Mouse (Mus musculus): ENCODE data around the gene Slc30a3. TPM values are rescaled to one million over a fixed set of nuclear protein-coding genes. Genes with fewer than 3 reads are reported as not detected.
A peak's percentile ranks its signal among the peaks of the same experiment; 100 is the strongest.
"Not testable (repeated sequence)": the region's sequence is repeated elsewhere in the genome, so short reads cannot be mapped to it uniquely, and the experiment has no call there.

Gene Slc30a3
- total RNA-seq, 2 experiments from 2014 or later: 84.1 to 93.8 TPM

DNA sequence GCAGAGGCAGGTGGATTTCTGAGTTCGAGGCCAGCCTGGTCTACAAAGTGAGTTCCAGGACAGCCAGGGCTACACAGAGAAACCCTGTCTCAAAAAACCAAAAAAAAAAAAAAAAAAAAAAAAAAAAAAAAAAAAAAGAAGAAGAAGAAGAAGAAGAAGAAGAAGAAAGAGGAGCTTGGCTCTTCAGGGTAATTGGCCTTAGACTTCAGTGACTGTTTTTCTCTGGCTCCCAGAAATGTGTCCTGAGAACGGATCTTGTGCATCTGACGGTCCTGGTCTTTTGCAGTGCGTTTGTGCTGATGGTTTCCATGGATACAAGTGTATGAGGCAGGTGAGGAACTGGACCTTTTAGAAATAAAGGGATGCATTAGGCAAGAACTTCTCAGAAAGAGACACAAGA lies 54.3 kb downstream of the Slc30a3 start:
- DNase-seq (ENCODE audit: low spot score in 2 of 2): not testable (repeated sequence)

DNA sequence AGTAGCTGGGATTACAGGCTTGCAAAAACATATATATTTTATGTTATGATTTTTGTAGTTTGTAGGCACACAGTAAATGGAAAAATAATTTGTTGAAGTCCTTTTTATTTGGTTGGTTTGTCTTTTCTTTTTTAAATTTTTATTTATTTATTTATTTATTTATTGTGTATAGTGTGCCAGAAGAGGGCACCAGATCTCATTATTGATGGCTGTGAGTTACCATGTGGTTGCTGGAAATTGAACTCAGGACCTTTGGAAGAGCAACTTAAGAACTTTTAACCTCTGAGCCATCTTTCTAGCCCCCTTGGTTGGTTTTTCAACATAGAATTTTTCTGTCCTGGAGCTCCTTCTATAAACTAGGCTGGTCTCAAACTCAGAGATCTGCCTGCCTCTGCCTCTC lies 57.6 kb downstream of the Slc30a3 start:
- DNase-seq (ENCODE audit: low spot score in 2 of 2): no peak

DNA sequence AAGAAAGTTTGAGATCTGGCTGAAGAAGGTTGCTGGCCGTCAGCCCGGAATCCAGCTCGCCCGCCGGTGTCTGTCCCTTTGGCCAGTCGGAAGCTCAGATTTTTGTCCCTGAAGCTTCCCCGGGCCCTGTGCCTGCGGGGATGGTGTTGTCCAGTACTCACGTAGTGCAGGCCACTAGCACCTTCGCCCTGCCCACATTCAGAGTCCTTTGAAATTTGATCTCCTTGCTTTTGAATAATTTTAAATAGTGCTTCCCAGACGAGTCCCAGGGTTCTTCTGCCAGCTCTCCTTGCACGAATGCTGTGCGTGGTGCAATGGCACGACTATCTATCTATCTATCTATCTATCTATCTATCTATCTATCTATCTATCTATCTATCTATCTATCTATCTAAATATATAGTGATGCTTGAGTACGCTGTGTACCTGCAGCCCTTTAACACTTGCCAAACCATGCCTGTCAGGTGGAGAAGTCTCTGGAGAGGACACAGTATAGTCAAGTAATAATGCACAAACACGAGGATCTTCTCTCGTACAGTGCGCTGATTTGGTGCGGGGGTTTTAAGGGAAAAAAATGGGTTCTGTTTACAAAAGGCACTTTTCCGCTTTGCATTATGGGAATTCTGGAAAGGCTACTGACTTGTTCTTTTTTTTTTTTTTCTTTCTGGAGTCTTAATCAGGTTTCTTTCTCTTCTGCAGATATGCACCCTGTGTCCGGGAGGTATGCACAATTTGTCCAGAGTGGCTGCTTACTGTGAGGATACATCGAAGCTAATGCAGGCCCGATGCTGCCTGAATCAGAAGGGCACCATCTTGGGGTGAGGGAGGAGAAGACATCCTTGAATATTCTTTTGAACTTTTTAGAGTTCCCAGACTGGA lies 59.0 kb downstream of the Slc30a3 start, which contains the start of gene Slc5a6:
Slc5a6 (minus strand) TSS at position 162 of the 879 bp plus-strand sequence.
- peak; percentile 14 to 58 for DNase-seq (ENCODE audit: low spot score in 2 of 2)

DNA sequence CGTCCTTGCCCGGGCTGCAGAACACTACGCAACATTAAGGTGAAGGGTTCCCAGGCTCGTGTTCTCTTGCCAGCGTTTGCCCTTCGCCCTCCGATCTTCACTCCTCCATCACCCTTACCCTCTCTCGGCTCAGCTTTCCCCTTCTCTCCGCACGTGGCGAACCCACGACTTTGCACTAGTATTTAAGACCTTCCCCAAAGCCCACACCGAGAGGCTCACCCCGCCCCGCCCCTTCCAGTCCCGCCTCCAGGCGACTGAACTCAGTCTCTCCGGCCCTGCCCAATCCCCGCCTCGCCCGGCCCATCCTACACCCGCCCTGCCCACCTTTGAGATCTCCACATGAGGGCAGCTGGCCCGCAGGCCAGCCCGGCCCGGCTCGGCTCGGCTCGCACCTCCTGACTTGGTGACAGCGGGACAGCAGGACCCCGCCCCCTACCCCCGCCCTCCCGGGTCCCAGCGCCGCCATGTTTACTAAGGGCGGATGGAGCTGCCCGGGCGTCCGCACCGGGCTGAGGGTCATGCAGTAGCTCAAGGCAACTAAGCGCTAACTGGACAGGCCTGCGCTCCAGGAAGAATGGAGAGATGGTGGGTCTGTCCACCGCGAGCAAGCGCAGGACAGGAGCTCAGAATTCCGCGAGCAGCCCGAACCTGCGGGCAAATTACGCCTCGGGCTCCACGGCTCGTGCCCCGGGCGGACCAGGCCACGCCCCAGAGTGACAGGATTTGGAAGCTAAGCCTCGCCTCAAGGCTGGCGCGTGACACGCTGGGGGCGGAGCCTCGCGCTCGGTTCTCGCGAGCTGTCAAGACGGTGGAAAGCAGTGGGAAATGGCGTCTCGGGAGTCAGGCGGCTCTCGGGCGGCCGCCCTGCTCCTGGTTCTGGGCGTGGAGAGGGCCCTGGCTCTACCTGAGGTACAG lies 59.9 kb downstream of the Slc30a3 start, which contains the start of gene Atraid:
Atraid (plus strand) TSS at position 465 of the 915 bp plus-strand sequence.
- peak; percentile 98 to 99 for DNase-seq (ENCODE audit: low spot score in 2 of 2)

DNA sequence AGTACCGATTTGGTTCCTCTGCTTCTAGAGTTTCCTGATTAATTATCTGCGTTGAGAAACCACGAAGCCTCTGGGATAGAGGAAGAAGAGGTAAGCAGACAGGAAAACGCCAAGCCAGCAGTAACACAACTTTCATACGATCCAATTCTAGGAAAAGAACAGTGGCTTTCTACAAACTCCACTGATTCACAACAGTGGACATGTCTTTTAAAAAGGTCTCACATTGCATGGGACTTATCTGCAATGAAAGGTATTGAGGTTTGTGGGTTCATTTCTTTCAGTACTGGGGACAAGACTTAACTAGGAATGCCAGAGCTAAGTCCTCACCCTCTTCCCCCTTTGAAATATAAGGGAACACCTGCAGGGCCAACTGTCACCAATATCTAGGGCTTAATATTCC lies 61.0 kb downstream of the Slc30a3 start:
- DNase-seq (ENCODE audit: low spot score in 2 of 2): no peak

DNA sequence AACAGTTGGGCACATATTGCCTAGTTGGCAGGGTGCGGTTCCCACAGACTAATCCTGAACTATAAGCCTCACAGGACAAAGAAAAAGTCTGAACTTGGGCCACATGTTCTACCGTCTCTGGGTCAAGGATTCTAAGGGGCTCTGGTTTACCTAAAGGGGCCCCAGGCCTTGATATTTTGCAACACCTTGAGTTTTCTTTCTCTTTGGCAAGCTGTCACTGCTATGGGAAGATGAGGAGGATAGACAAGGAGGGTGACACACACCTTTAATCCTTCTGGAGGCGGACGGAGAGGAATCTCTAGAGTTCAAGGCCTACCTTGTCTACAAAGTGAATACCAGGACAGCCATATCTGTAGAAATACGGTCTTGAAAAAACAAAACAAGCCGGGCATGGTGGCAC lies 61.6 kb downstream of the Slc30a3 start:
- DNase-seq (ENCODE audit: low spot score in 2 of 2): no peak

DNA sequence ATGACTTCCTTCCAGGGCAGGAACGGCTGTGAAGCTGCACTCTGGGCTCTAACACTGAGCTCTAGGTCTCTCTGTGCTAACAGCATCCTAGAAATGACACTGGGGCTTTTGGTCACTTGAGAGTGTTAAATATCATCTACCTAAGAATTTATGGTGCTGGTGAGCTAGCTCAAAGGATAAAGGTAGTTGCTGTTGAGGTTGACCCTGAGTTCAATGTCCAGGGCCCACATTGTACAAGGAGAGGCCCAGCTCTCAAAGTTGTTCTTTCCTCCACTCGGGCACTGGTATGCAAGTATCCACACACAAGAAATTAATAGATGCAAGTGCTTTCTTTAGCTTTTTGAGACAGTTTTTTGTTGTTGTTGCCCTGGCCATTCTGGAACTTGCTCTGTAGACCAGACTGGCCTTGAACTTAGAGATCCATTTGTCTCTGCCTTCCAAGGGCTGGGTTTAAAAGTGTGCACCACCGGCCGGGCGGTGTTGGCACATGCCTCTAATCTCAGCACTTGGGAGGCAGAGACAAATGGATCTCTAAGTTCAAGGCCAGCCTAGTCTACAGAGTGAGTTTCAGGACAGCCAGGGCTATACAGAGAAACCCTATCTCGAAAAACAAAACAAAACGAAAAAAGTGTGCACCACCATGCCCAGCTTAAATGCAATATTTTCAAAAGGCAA lies 69.7 kb downstream of the Slc30a3 start:
- DNase-seq (ENCODE audit: low spot score in 2 of 2): no peak

DNA sequence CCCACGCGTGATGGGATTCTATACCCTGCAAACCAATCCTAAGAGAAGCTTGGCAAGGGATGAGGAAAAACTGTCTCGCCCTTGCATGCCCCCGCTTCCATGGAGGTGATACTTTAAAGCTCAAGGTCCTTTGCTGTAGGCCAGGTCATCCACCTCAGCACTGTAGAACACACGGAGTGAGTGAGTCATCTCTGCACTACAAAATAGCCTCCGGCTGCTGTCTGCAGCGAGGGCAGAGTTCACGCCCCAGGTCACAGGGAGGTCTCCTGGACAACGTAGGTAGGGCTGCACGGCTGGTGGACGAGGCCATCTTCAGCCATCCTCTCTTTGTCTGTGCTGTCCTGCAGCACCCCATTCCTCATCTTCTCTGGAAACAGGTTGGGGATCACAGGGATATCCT lies 71.5 kb downstream of the Slc30a3 start:
- DNase-seq (ENCODE audit: low spot score in 2 of 2): not testable (repeated sequence)

Other genes with a start within 250 kb of the Slc30a3 start
- 10 to 100 TPM; 63.6 to 63.7 TPM for gene Tmem214, start 240.2 kb downstream of the Slc30a3 start, total RNA-seq (2021)
- 10 to 100 TPM; 11.5 to 13.3 TPM for gene Agbl5, start 219.5 kb downstream of the Slc30a3 start, total RNA-seq (2021)
- 10 to 100 TPM; 97.5 to 98.5 TPM for gene Ost4, start 200.4 kb downstream of the Slc30a3 start, total RNA-seq (2021)
- 1 to 10 TPM; 1.9 TPM for gene Emilin1, start 194.8 kb downstream of the Slc30a3 start, total RNA-seq (2021)
- gene Khk, start 186.8 kb downstream of the Slc30a3 start, total RNA-seq (2021): 10 to 100 TPM; 14.8 to 16.3 TPM
- gene Cgref1, start 162.6 kb downstream of the Slc30a3 start, total RNA-seq (2021): 10 to 100 TPM; 15.0 to 16.2 TPM
- 100 to 1,000 TPM; 119 to 125 TPM for gene Preb, start 147.9 kb downstream of the Slc30a3 start, total RNA-seq (2021)
- gene Tcf23, start 139.6 kb downstream of the Slc30a3 start, total RNA-seq (2021): under 1 TPM; 0.12 to 0.30 TPM
- 10 to 100 TPM; 68.1 to 70.0 TPM for gene Atraid, start 59.9 kb downstream of the Slc30a3 start, total RNA-seq (2021)
- 10 to 100 TPM; 14.9 to 17.6 TPM for gene Slc5a6, start 59.3 kb downstream of the Slc30a3 start, total RNA-seq (2021)
- gene Cad, start 53.5 kb downstream of the Slc30a3 start, total RNA-seq (2021): 10 to 100 TPM; 20.0 to 20.9 TPM
- not detected for gene Dnajc5g, start 2.0 kb downstream of the Slc30a3 start, total RNA-seq (2021)
- gene Trim54, start 8.5 kb upstream of the Slc30a3 start, total RNA-seq (2021): not detected
- gene Ucn, start 30.6 kb upstream of the Slc30a3 start, total RNA-seq (2021): not detected
- 10 to 100 TPM; 57.4 to 61.8 TPM for gene Mpv17, start 46.0 kb upstream of the Slc30a3 start, total RNA-seq (2021)
- 1 to 10 TPM; 3.6 to 3.8 TPM for gene Gm29609, start 71.7 kb upstream of the Slc30a3 start, total RNA-seq (2021)
- gene Gtf3c2, start 71.9 kb upstream of the Slc30a3 start, total RNA-seq (2021): 10 to 100 TPM; 57.7 to 60.9 TPM
- gene Snx17, start 85.0 kb upstream of the Slc30a3 start, total RNA-seq (2021): 10 to 100 TPM; 75.2 to 81.6 TPM
- gene Eif2b4, start 85.2 kb upstream of the Slc30a3 start, total RNA-seq (2021): 10 to 100 TPM; 39.0 to 39.5 TPM
- gene Zfp513, start 94.1 kb upstream of the Slc30a3 start, total RNA-seq (2021): 10 to 100 TPM; 27.1 to 28.2 TPM
- 10 to 100 TPM; 69.6 to 73.3 TPM for gene Ppm1g, start 112.5 kb upstream of the Slc30a3 start, total RNA-seq (2021)
- gene Nrbp1, start 132.6 kb upstream of the Slc30a3 start, total RNA-seq (2021): 10 to 100 TPM; 83.8 to 86.3 TPM
- not detected for gene Gm9970, start 133.0 kb upstream of the Slc30a3 start, total RNA-seq (2021)
- 1 to 10 TPM; 2.2 to 4.0 TPM for gene Krtcap3, start 143.5 kb upstream of the Slc30a3 start, total RNA-seq (2021)
- gene Ift172, start 182.9 kb upstream of the Slc30a3 start, total RNA-seq (2021): 10 to 100 TPM; 79.3 to 86.3 TPM
- gene Fndc4, start 187.8 kb upstream of the Slc30a3 start, total RNA-seq (2021): 100 to 1,000 TPM; 159 to 188 TPM
- gene Gckr, start 189.2 kb upstream of the Slc30a3 start, total RNA-seq (2021): not detected